Mouse (Mus musculus) forebrain, embryonic 11.5 days (tissue): Measurements from ENCODE around the gene Rcc1. TPM values are rescaled to one million over a fixed set of nuclear protein-coding genes. Genes with fewer than 3 reads are reported as not detected.
A peak's percentile ranks its signal among the peaks of the same experiment; 100 is the strongest.

Source experiments
- ATAC-seq: fragments of 200-750 bp; cut with Nextera tagmentation; replicated peaks from 2 replicates; pipeline ENCODE4 v1.8.0; 2017; ENCODE audit warnings: moderate TSS enrichment; ENCODE audit not compliant: low FRiP score
- DNase-seq: peaks from one replicate; pipeline ENCODE4 v3.0.0-alpha.2; 2017; ENCODE audit warnings: low spot score
- H3K27ac ChIP-seq: fragments of 300-500 bp; sonication (generic); 2 replicates; pipeline ENCODE4 v1.5.1; 2014; ENCODE audit warnings: low read depth, low read length
- H3K27me3 ChIP-seq: fragments of 300-500 bp; sonication (generic); 2 replicates; pipeline ENCODE4 v1.6.1; 2014; ENCODE audit warnings: mild to moderate bottlenecking, low read length, mixed read lengths; ENCODE audit not compliant: control insufficient read depth, insufficient read depth
- H3K36me3 ChIP-seq: fragments of 300-500 bp; sonication (generic); 2 replicates; pipeline ENCODE4 v1.6.1; 2014; ENCODE audit warnings: mild to moderate bottlenecking, low read length, moderate library complexity, mixed read lengths; ENCODE audit not compliant: control insufficient read depth, insufficient read depth
- H3K4me1 ChIP-seq: fragments of 300-500 bp; sonication (generic); replicated peaks from 2 replicates; pipeline ENCODE4 v1.6.1; 2014; ENCODE audit warnings: low read length, mixed read lengths; ENCODE audit not compliant: control insufficient read depth, insufficient read depth
- H3K4me2 ChIP-seq: fragments of 300-500 bp; sonication (generic); 2 replicates; pipeline ENCODE4 v1.6.1; 2014; ENCODE audit warnings: low read depth, mild to moderate bottlenecking, low read length, moderate library complexity, mixed read lengths; ENCODE audit not compliant: severe bottlenecking
- H3K4me3 ChIP-seq: fragments of 300-500 bp; sonication (generic); 2 replicates; pipeline ENCODE4 v1.5.1; 2014; ENCODE audit warnings: low read depth, low read length
- H3K9ac ChIP-seq: fragments of 300-500 bp; sonication (generic); 2 replicates; pipeline ENCODE4 v1.6.1; 2014; ENCODE audit warnings: low read length
- H3K9me3 ChIP-seq: fragments of 300-500 bp; sonication (generic); 2 replicates; pipeline ENCODE4 v1.6.1; 2016; ENCODE audit warnings: low read length, mixed read lengths; ENCODE audit not compliant: control insufficient read depth
- WGBS: fragments of 180-500 bp; shearing (Covaris S2); extraction: QIAGEN DNeasy Blood & Tissue Kit; methylation state at CpG from one replicate; pipeline ENCODE4 v1.1.7; 2014; 5-methylcytosine and 5-hydroxymethylcytosine counted together
- polyA plus RNA-seq: library from polyadenylated mRNA; unstranded; fragments of >200 nt; fragmentation: Nextera tagmentation; extraction: Ambion mirVana; gene quantifications from 2 replicates; pipeline ENCODE4 v1.2.1, GENCODE M21; 2014

The Rcc1 gene
- polyA plus RNA-seq, 1 experiment from 2014 or later = 93.2 TPM

DNA sequence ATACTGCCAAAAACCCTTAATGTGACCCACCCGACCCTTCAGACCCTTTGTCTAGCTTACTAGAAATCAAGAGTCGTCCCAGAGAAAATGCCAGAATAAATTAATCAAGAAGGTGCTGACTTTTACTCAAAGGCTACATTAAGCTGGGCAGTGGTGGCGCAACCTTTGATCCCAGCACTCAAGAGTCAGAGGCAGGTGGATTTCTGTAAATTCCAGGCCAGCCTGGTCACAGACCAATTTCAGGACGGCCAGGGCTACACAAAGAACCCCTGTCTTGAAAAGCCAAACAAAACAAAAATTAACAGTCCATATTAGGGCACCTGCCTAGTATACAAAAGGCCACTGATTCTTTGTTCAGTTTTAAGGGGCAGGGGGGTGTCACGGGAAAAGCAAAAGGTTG lies 26.9 kb downstream of the Rcc1 start:
- Histone ChIP-seq H3K4me1 (peaks cover 4% of the 10 kb centered on the region), H3K27ac (no peak overlapping the region), H3K9me3 (no peaks in the 10 kb centered on the region), H3K9ac (no peak overlapping the region), H3K4me3 (no peak overlapping the region), H3K27me3 (no peaks in the 10 kb centered on the region), H3K4me2 (no peak overlapping the region), H3K36me3 (peaks cover 6% of the 10 kb centered on the region; the same call in 1 of the 2 replicates)
- DNase-seq = no peak
- 79% methylated on average over 5 of the region's 5 CpGs for WGBS
- ATAC-seq = no peak

DNA sequence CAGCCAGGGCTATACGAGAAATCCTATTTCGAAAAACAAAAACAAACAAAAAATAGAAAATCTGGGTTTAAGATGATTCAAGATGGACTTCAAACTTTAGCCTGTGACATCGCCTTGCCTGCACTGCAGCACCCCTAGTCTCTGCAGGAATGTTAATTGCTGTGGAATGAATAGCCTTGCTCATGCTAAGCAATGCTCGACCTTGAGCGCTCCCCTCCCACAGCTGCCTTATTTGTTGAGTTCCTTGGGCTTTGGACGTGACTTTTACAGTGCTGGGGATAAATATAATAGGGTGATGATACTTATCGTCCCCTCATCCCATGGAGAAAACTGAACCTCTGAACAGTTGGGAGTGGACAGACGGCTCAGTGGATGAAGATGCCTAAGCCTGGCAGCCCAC lies 37.7 kb downstream of the Rcc1 start:
- ATAC-seq (no peak), DNase-seq (no peak)
- Histone ChIP-seq H3K27me3 (no peaks in the 10 kb centered on the region), H3K4me3 (no peak overlapping the region), H3K27ac (no peak overlapping the region), H3K9me3 (no peaks in the 10 kb centered on the region), H3K9ac (no peak overlapping the region), H3K36me3 (peaks cover 6% of the 10 kb centered on the region; the same call in 1 of the 2 replicates), H3K4me2 (no peak overlapping the region), H3K4me1 (no peaks in the 10 kb centered on the region)
- 86% methylated on average over 8 of the region's 8 CpGs for WGBS

DNA sequence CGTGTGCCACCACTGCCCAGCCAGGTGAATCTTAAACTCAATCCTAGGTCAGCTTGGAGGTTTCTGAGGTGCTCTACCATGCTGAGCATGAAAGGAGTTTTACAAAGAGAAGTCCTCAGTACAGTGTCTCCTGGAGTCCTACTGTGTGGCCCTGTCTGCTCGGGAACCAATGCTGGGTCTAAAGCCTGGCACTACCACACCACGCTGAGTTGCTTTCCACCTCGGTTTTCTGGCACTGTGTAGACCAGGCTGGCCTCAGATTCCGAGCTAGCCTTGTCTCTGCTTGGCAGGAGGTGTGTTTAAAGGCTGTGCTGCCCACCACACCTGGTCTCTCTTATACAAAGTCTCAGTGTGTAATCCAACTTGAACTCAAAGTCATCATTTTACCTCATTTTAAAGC lies 40.8 kb downstream of the Rcc1 start:
- no peak overlapping the region for H3K4me2 ChIP-seq
- no peak overlapping the region for H3K9ac ChIP-seq
- no peaks in the 10 kb centered on the region for H3K9me3 ChIP-seq
- 88% methylated on average over 5 of the region's 5 CpGs for WGBS
- no peaks in the 10 kb centered on the region; the same call in 1 of the 2 replicates for H3K4me1 ChIP-seq
- no peaks in the 10 kb centered on the region for H3K27me3 ChIP-seq
- peaks cover 11% of the 10 kb centered on the region; the same call in 1 of the 2 replicates for H3K36me3 ChIP-seq
- no peak overlapping the region for H3K27ac ChIP-seq
- DNase-seq (no peak), ATAC-seq (no peak)
- H3K4me3 ChIP-seq = no peak overlapping the region

DNA sequence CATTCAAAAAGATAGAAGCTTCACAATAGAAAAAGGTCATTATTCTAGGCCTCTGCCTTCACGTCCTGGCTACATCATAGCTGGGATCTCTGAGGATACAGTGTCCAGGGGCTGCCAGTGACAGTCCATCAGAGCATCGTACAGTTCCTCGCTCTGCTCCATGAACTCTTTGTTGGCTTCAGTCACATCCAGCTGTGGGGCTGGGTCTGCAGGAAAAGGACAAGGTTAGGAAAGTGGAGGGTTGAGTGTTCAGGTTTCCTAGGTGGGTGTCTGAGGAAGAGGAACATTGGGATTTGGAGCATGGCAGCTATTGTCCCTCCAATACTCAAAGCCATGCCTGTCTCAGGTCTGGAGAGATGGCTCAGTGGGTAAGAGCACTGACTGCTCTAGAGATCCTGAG lies 41.6 kb downstream of the Rcc1 start:
- Histone ChIP-seq H3K4me2 (no peak overlapping the region), H3K9ac (no peak overlapping the region), H3K27me3 (no peaks in the 10 kb centered on the region), H3K36me3 (peaks cover 11% of the 10 kb centered on the region; the same call in 1 of the 2 replicates), H3K4me3 (no peak overlapping the region), H3K9me3 (no peaks in the 10 kb centered on the region), H3K27ac (no peak overlapping the region), H3K4me1 (no peaks in the 10 kb centered on the region; the same call in 1 of the 2 replicates)
- 42% methylated on average over 3 of the region's 3 CpGs for WGBS
- ATAC-seq (no peak), DNase-seq (no peak)

DNA sequence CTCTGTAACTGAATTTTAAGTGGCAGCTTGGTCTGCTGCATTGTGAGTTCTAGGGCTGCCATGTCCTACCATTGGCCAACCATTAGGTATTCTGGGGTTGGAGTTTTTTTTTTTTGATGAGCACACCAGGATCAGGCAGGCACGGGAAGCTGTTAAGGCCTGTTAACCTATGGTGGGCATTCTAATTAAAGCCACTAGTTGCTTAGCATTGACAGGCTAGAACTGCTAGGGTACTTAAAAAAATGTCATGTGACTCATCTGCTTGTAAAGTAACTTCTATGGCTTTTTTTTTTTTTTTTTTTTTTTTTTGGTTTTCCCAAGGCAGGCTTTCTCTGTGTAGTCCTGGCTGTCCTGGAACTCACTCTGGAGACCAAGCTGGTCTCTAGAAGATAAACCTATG lies 42.2 kb downstream of the Rcc1 start:
- Histone ChIP-seq H3K4me3 (no peak overlapping the region), H3K27me3 (no peaks in the 10 kb centered on the region), H3K4me1 (no peaks in the 10 kb centered on the region; the same call in 1 of the 2 replicates), H3K36me3 (peaks cover 11% of the 10 kb centered on the region; the same call in 1 of the 2 replicates), H3K4me2 (no peak overlapping the region), H3K9me3 (no peaks in the 10 kb centered on the region), H3K9ac (no peak overlapping the region), H3K27ac (no peak overlapping the region)
- ATAC-seq (no peak), DNase-seq (no peak)
- 28% methylated on average over 1 of the region's 1 CpGs for WGBS

DNA sequence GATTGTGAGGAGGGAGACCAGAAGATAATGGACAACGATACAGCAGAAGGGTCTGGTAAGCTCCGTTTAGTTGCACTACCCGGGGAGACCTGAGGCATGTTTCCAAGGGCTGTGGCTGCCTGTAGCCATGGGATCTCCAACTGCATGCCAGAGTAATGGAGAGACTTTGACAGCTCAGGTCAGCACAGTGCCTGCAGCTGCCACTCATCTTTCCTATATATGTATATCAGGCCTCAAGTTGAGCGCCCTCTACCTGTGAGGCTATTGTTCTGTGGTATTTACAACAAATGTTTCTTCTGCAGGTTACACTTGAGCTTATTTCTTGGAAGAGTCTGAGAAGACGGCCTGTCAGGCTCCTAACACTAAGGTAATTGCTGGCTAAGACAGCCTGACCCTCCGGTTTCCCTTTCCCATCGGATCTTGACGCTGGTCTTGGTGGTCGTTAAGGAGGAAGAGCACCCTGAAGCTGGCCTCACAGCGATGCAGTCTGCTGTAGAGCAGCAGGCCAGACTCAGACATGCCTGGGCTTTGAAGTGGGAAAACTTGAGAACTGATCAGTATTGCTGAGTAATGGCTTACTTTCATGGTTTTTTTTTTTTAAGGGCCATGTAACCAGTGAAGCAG lies 43.4 kb downstream of the Rcc1 start:
- Histone ChIP-seq H3K4me3 (peak overlapping the region; percentile 73), H3K4me2 (peak overlapping the region; percentile 72), H3K9me3 (no peaks in the 10 kb centered on the region), H3K27me3 (no peaks in the 10 kb centered on the region), H3K27ac (peak overlapping the region; percentile 74), H3K9ac (peak overlapping the region; percentile 87), H3K4me1 (no peaks in the 10 kb centered on the region; the same call in 1 of the 2 replicates), H3K36me3 (peaks cover 11% of the 10 kb centered on the region; the same call in 1 of the 2 replicates)
- 0 out of 2 replicates have a peak, but pooled peaks have one; percentile 50 for ATAC-seq
- no peak for DNase-seq
- 32% methylated on average over 10 of the region's 10 CpGs for WGBS

DNA sequence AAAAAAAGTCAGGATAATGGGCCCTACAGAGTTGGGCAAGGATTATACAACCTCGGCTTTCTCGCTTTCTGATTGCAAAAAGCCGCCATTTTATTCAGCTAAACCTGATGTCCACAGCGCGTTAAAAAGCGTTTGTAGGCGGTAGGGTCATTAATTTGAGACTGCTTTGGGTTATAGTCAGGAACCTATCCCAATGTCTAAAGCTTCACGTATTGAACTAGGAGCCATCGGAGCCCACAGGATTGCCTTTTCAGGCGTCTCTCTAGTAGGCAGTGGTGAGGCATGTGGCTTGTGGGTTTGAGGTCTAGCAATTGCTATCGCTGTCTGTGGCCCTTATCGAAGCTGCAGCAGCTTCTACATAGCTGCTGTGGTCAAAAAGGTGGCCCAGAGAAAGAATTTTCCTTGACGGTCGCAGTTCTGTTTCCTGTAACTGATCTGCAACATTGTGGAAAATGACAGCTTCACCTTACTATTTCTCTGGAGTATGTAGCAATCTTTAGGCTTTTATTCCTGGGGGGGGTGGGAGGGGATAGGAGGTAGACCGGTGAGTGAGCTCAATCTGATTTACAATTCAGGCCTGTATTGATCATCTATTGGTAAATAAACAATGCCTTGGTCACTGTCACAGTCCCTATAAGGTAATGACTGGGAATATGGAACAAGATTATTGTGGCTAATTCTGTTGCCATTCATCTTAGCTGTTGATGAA lies 44.1 kb downstream of the Rcc1 start:
- Histone ChIP-seq H3K4me3 (peak overlapping the region; percentile 73), H3K9ac (peak overlapping the region; percentile 87), H3K36me3 (peaks cover 11% of the 10 kb centered on the region; the same call in 1 of the 2 replicates), H3K9me3 (no peaks in the 10 kb centered on the region), H3K27ac (peak overlapping the region; percentile 74), H3K27me3 (no peaks in the 10 kb centered on the region), H3K4me1 (no peaks in the 10 kb centered on the region; the same call in 1 of the 2 replicates), H3K4me2 (peak overlapping the region; percentile 72)
- DNase-seq = no peak
- ATAC-seq = no peak
- under 1% methylated on average over 15 of the region's 15 CpGs for WGBS

DNA sequence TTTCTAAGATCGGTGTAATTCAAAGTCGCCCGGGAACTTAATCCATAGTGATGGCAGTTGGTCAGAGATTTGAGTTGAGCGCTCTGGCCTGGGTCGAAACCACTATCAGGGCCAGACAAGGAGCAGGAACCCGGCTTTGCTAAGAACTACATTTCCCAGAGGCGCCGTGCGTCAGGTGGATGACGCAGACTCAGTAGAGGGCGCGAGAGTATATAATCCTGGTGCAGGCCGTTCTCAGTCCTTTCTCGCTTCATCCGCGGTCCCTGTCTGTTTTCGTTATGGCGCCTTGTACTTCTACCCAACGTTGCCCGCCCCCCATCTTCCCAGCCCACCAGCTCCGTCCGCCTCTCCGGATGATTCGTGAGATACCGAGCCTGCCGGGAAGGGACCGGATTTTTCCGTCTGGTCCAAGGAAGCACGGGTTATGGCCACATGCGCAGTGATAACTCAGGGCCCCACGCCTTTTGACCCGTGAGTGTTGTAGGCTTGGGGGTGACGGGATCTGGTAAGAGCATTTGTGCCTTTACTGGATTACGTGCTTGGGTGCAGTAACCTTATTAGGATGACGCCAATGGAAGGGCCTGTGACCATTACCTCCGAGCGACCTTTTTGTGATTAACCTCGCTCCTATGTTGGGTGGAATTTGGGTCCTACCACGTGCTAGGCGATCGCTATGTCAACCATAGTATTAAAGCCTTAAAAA lies 44.8 kb downstream of the Rcc1 start:
- ATAC-seq (peak; percentile 92), DNase-seq (peak; percentile 90)
- H3K27me3 ChIP-seq = no peaks in the 10 kb centered on the region
- peak overlapping the region; percentile 73 for H3K4me3 ChIP-seq
- H3K9ac ChIP-seq = peak overlapping the region; percentile 87
- WGBS = 1% methylated on average over 41 of the region's 41 CpGs
- H3K9me3 ChIP-seq = no peaks in the 10 kb centered on the region
- H3K27ac ChIP-seq = peak overlapping the region; percentile 74; the same call in 1 of the 2 replicates
- H3K4me1 ChIP-seq = no peaks in the 10 kb centered on the region; the same call in 1 of the 2 replicates
- peak overlapping the region; percentile 72 for H3K4me2 ChIP-seq
- H3K36me3 ChIP-seq = peaks cover 11% of the 10 kb centered on the region; the same call in 1 of the 2 replicates
